Mouse (Mus musculus) brain, adult 10 weeks (tissue): ENCODE measurements around the gene Rab39b. TPM values are rescaled to one million over a fixed set of nuclear protein-coding genes. Genes with fewer than 3 reads are reported as not detected.

ENCODE experiments used
- polyA plus RNA-seq: library from polyadenylated mRNA; stranded (reverse); fragments of 350-450 nt; fragmentation: Illumina TruSeq; extraction: RNeasy Lipid Tissue Mini Kit (QIAGEN cat#74804); gene quantifications from one replicate; pipeline ENCODE4 v1.2.3, GENCODE M21; 2015; ENCODE audit warnings: low read depth, low replicate concordance

The Rab39b gene
- polyA plus RNA-seq, result 44.9 TPM

DNA sequence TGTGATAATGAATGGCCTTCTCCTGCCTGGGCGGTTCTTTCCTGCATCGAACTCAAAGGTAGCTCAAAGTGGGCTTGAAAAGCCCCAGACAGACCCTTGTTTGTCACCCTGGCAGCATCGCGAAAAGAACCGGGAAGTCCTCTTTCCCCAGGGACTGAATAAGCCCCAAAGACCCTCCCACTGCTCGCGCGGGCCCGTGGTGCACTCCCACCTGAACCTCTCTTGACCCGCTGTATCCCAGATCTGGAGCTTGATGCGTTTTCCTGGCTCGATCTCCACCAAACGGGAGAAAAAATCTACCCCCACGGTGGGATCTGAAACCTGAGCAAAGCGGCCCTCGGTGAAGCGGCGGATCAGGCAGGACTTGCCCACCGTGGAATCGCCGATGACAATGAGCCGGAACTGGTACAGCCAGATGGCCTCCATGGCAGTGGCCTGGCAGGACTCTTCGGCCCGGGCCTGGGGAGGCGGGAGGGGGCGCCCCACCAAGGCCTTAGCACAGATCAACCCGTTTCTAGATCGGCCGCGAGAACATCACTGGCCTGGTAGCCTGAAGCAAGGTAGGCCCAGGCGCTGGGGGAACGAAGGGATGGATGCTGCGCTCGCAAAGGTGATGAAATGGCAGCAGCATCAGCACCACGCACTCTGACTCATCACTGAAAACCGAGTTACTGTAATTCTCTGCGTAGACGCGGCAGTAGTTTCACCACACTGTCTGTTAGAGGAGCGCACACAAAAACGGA, at the start of gene Rab39b:
Gene Rab39b, minus strand, starts transcription at position 650 of the 743 bp plus-strand sequence.

Other genes with a start within 250 kb of the Rab39b start
- gene Fundc2, start 195.8 kb downstream of the Rab39b start, polyA plus RNA-seq, result 63.9 TPM
- gene F8, start 195.6 kb downstream of the Rab39b start, polyA plus RNA-seq, result 0.97 TPM
- 19.1 TPM for gene Cmc4, start 161.6 kb downstream of the Rab39b start, polyA plus RNA-seq
- 7.4 TPM for gene Mtcp1, start 161.6 kb downstream of the Rab39b start, polyA plus RNA-seq
- 42.9 TPM for gene Brcc3, start 161.6 kb downstream of the Rab39b start, polyA plus RNA-seq
- gene Vbp1, start 63.9 kb downstream of the Rab39b start, polyA plus RNA-seq, result 112 TPM